Mouse (Mus musculus) bone marrow, adult 2 months (tissue): ENCODE results near the gene P2rx3.

Experiments
- CTCF ChIP-seq: fragments of 200-500 bp; IDR thresholded peaks from 2 replicates; pipeline ENCODE4 v1.5.1; 2011; ENCODE audit warnings: low read length, control low read depth; ENCODE audit not compliant: control insufficient read depth, insufficient read depth
- POLR2A ChIP-seq: fragments of 200-500 bp; IDR thresholded peaks from 2 replicates; pipeline ENCODE4 v1.6.1; 2011; ENCODE audit warnings: low read depth, mild to moderate bottlenecking, control low read depth, low read length, borderline replicate concordance; ENCODE audit not compliant: control insufficient read depth

- TF ChIP-seq CTCF, result no peak
- no peak for TF ChIP-seq POLR2A
These were observed 32.8 kb upstream of the P2rx3 start for GRCm38 (mm10) chr2:85070086-85070485.
